Mouse (Mus musculus) heart, embryonic 15.5 days (tissue): ENCODE results near the gene Pou6f1. TPM values are rescaled to one million over a fixed set of nuclear protein-coding genes. Genes with fewer than 3 reads are reported as not detected.
"Not testable (repeated sequence)": the region's sequence is repeated elsewhere in the genome, so short reads cannot be mapped to it uniquely, and the experiment has no call there.

ENCODE experiments used
- ATAC-seq: fragments of 200-750 bp; cut with Nextera tagmentation; replicated peaks from 2 replicates; pipeline ENCODE4 v1.8.0; 2017; ENCODE audit warnings: low read depth, moderate TSS enrichment; ENCODE audit not compliant: insufficient number of reproducible peaks, insufficient read depth, low FRiP score
- H3K27ac ChIP-seq: fragments of 300-500 bp; sonication (generic); 2 replicates; pipeline ENCODE4 v1.5.1; 2015; ENCODE audit warnings: mild to moderate bottlenecking, inconsistent platforms
- H3K27me3 ChIP-seq: fragments of 300-500 bp; sonication (generic); 2 replicates; pipeline ENCODE4 v1.6.1; 2015; ENCODE audit warnings: inconsistent platforms
- H3K36me3 ChIP-seq: fragments of 300-500 bp; sonication (generic); 2 replicates; pipeline ENCODE4 v1.6.1; 2015; ENCODE audit warnings: mild to moderate bottlenecking, inconsistent platforms
- H3K4me1 ChIP-seq: fragments of 300-500 bp; sonication (generic); replicated peaks from 2 replicates; pipeline ENCODE4 v1.6.1; 2015; ENCODE audit warnings: inconsistent platforms
- H3K4me2 ChIP-seq: fragments of 300-500 bp; sonication (generic); 2 replicates; pipeline ENCODE4 v1.6.1; 2015; ENCODE audit warnings: inconsistent platforms, mild to moderate bottlenecking, moderate library complexity
- H3K4me3 ChIP-seq: fragments of 300-500 bp; sonication (generic); 2 replicates; pipeline ENCODE4 v1.5.1; 2015; ENCODE audit warnings: mild to moderate bottlenecking, inconsistent platforms
- H3K9ac ChIP-seq: fragments of 300-500 bp; sonication (generic); 2 replicates; pipeline ENCODE4 v1.6.1; 2015; ENCODE audit warnings: mild to moderate bottlenecking, inconsistent platforms
- H3K9me3 ChIP-seq: fragments of 300-500 bp; sonication (generic); replicated peaks from 2 replicates; pipeline ENCODE4 v1.6.1; 2016; ENCODE audit warnings: inconsistent platforms
- WGBS: fragments of 180-500 bp; shearing (Covaris S2); methylation state at CpG from one replicate; pipeline ENCODE4 v1.1.7; 2015; ENCODE audit warnings: mixed read lengths; 5-methylcytosine and 5-hydroxymethylcytosine counted together
- polyA plus RNA-seq: library from polyadenylated mRNA; unstranded; fragments of >200 nt; fragmentation: Nextera tagmentation; extraction: Ambion mirVana; gene quantifications from 2 replicates; pipeline ENCODE4 v1.2.1, GENCODE M21; 2015

Gene Pou6f1
- polyA plus RNA-seq, 1 experiment from 2014 or later = 4.3 TPM

- no peak overlapping the region for H3K4me2 ChIP-seq
- no peaks in the 10 kb centered on the region for H3K9me3 ChIP-seq
- H3K9ac ChIP-seq = no peak overlapping the region
- no peaks in the 10 kb centered on the region for H3K27me3 ChIP-seq
- no peak overlapping the region for H3K4me3 ChIP-seq
- H3K36me3 ChIP-seq = no peaks in the 10 kb centered on the region; the same call in 1 of the 2 replicates
- H3K4me1 ChIP-seq = peaks cover 13% of the 10 kb centered on the region
- ATAC-seq = no peak
- no peak overlapping the region for H3K27ac ChIP-seq
- 86% methylated on average over 12 of the region's 12 CpGs for WGBS
These were observed 24.4 kb downstream of the Pou6f1 start for GRCm38 (mm10) chr15:100575366-100575765.

GRCm38 (mm10) chr15:100574378-100574777, 25.4 kb downstream of the Pou6f1 start:
- peaks cover 13% of the 10 kb centered on the region for H3K4me1 ChIP-seq
- H3K9ac ChIP-seq = no peak overlapping the region
- peak overlapping the region; percentile 32 for H3K4me2 ChIP-seq
- H3K9me3 ChIP-seq = no peaks in the 10 kb centered on the region
- H3K27ac ChIP-seq = peak overlapping the region; percentile 59
- no peaks in the 10 kb centered on the region; the same call in 1 of the 2 replicates for H3K36me3 ChIP-seq
- no peak for ATAC-seq
- H3K4me3 ChIP-seq = no peak overlapping the region
- H3K27me3 ChIP-seq = no peaks in the 10 kb centered on the region
- WGBS = 62% methylated on average over 2 of the region's 2 CpGs

GRCm38 (mm10) chr15:100573946-100574345, 25.8 kb downstream of the Pou6f1 start:
- H3K4me1 ChIP-seq = peaks cover 13% of the 10 kb centered on the region
- peak overlapping the region; percentile 32 for H3K4me2 ChIP-seq
- WGBS = 24% methylated on average over 6 of the region's 6 CpGs
- no peaks in the 10 kb centered on the region for H3K27me3 ChIP-seq
- 0 out of 2 replicates have a peak, but pooled peaks have one; percentile 53 for ATAC-seq
- H3K36me3 ChIP-seq = no peaks in the 10 kb centered on the region; the same call in 1 of the 2 replicates
- no peak overlapping the region for H3K9ac ChIP-seq
- H3K4me3 ChIP-seq = no peak overlapping the region
- peak overlapping the region; percentile 59 for H3K27ac ChIP-seq
- no peaks in the 10 kb centered on the region for H3K9me3 ChIP-seq

DNA sequence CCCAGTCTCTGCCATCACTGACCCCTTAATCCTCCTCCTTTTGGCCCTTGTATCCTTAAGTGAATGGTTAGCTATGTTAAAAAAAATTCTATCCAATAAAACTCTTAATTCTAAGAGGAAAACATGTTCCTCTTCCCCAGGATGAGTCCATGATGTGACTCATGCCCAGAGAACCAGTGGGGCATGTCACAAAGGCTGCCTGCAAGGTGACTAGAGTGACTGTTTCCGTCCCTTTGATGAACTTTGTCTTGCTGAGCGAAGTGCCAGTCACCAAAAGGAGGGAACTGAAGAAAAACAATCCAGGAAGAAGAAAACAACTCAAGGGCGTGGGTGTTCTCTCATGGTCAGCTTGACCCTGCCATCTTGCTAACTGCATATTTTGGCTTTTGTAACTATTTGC, 30.5 kb downstream of the Pou6f1 start:
- no peak for ATAC-seq
- H3K9me3 ChIP-seq = no peaks in the 10 kb centered on the region
- H3K36me3 ChIP-seq = no peaks in the 10 kb centered on the region
- H3K27me3 ChIP-seq = no peaks in the 10 kb centered on the region
- no peak overlapping the region for H3K9ac ChIP-seq
- peaks cover 11% of the 10 kb centered on the region for H3K4me1 ChIP-seq
- no peak overlapping the region for H3K27ac ChIP-seq
- no peak overlapping the region for H3K4me3 ChIP-seq
- no peak overlapping the region for H3K4me2 ChIP-seq
- 64% methylated on average over 3 of the region's 3 CpGs for WGBS

DNA sequence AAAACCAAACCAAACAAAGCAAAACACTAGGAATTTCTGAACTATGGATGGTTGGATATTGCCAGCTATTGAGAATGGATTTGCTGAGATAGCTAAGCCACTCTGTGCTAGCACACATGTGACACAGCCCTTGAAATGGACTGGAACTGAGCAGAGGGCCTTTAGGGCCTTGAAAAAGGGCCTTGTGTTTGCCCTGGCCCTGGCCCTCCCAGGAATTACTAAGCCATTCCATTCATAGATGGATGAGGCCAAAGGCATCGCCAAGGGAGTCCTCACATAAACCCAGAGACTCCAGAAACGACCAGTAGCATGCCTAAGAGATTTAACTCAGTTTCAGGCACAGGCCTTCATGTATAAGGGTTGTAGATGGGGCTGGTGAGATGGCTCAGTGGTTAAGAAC, 33.3 kb downstream of the Pou6f1 start:
- H3K27ac ChIP-seq = no peak overlapping the region
- no peaks in the 10 kb centered on the region for H3K36me3 ChIP-seq
- 57% methylated on average over 2 of the region's 2 CpGs for WGBS
- no peak overlapping the region for H3K4me3 ChIP-seq
- no peaks in the 10 kb centered on the region for H3K9me3 ChIP-seq
- H3K9ac ChIP-seq = no peak overlapping the region
- no peak for ATAC-seq
- H3K4me2 ChIP-seq = no peak overlapping the region
- H3K27me3 ChIP-seq = no peaks in the 10 kb centered on the region
- no peaks in the 10 kb centered on the region for H3K4me1 ChIP-seq

- no peak overlapping the region for H3K9ac ChIP-seq
- H3K27ac ChIP-seq = no peak overlapping the region
- ATAC-seq = no peak
- H3K36me3 ChIP-seq = no peaks in the 10 kb centered on the region
- H3K9me3 ChIP-seq = no peaks in the 10 kb centered on the region
- H3K4me1 ChIP-seq = peaks cover 9% of the 10 kb centered on the region
- H3K4me2 ChIP-seq = no peak overlapping the region
- WGBS = 73% methylated on average over 5 of the region's 5 CpGs
- H3K4me3 ChIP-seq = no peak overlapping the region
- no peaks in the 10 kb centered on the region for H3K27me3 ChIP-seq
These were observed 41.9 kb downstream of the Pou6f1 start for GRCm38 (mm10) chr15:100557705-100558433.

- ATAC-seq = no peak
- no peaks in the 10 kb centered on the region for H3K9me3 ChIP-seq
- no peaks in the 10 kb centered on the region for H3K27me3 ChIP-seq
- no peak overlapping the region for H3K4me2 ChIP-seq
- H3K4me1 ChIP-seq = peaks cover 9% of the 10 kb centered on the region
- no peak overlapping the region for H3K9ac ChIP-seq
- no peaks in the 10 kb centered on the region for H3K36me3 ChIP-seq
- H3K27ac ChIP-seq = no peak overlapping the region
- 61% methylated on average over 9 of the region's 9 CpGs for WGBS
- H3K4me3 ChIP-seq = no peak overlapping the region
These were observed 43.4 kb downstream of the Pou6f1 start for GRCm38 (mm10) chr15:100556378-100556777.

DNA sequence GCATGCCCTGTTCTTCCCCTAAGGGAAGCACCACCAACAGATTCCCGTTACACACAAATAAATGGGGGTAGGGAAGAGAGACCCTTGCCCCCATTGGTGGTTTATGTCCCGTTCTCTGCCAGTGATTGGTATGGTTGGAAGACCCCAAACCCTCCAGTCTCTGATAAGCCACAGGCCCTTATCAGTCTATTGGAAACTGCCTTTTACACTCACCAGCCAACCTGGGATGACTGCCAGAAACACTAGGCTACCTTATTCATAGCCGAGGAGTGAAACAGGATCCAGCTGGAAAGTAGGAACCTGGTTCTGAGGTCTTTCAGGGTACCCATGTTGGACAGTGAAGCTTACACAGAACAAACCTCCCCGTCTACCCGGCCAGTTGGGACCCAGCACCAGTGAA, 43.8 kb downstream of the Pou6f1 start:
- no peak overlapping the region for H3K27ac ChIP-seq
- H3K36me3 ChIP-seq = no peaks in the 10 kb centered on the region
- H3K9me3 ChIP-seq = no peaks in the 10 kb centered on the region
- WGBS = 49% methylated on average over 5 of the region's 5 CpGs
- no peak overlapping the region for H3K9ac ChIP-seq
- no peak for ATAC-seq
- H3K4me3 ChIP-seq = no peak overlapping the region
- peaks cover 11% of the 10 kb centered on the region for H3K4me1 ChIP-seq
- H3K27me3 ChIP-seq = no peaks in the 10 kb centered on the region
- no peak overlapping the region for H3K4me2 ChIP-seq

GRCm38 (mm10) chr15:100551326-100552307, 48.2 kb downstream of the Pou6f1 start, which contains the start of gene Tfcp2:
Gene Tfcp2 (minus strand): TSS chr15:100552008.
- Histone ChIP-seq H3K9me3 (no peaks in the 10 kb centered on the region), H3K36me3 (peaks cover 3% of the 10 kb centered on the region; the same call in 1 of the 2 replicates), H3K9ac (peak within 1 kb of the TSS; percentile 88), H3K4me3 (peak within 1 kb of the TSS; percentile 69), H3K27me3 (no peaks in the 10 kb centered on the region), H3K4me2 (peak within 1 kb of the TSS; percentile 91), H3K27ac (peak within 1 kb of the TSS; percentile 92), H3K4me1 (peaks cover 22% of the 10 kb centered on the region)
- under 1% methylated on average over 84 of the region's 84 CpGs for WGBS
- peak; percentile 98 for ATAC-seq

GRCm38 (mm10) chr15:100550280-100550679, 49.5 kb downstream of the Pou6f1 start:
- 86% methylated on average over 4 of the region's 4 CpGs for WGBS
- no peaks in the 10 kb centered on the region for H3K27me3 ChIP-seq
- H3K4me2 ChIP-seq = peak overlapping the region; percentile 91
- ATAC-seq = no peak
- peaks cover 3% of the 10 kb centered on the region; the same call in 1 of the 2 replicates for H3K36me3 ChIP-seq
- peaks cover 13% of the 10 kb centered on the region for H3K4me1 ChIP-seq
- no peaks in the 10 kb centered on the region for H3K9me3 ChIP-seq
- no peak overlapping the region for H3K27ac ChIP-seq
- H3K9ac ChIP-seq = no peak overlapping the region
- H3K4me3 ChIP-seq = no peak overlapping the region

- WGBS = 97% methylated on average over 14 of the region's 14 CpGs
- not testable (repeated sequence) for H3K4me3 ChIP-seq, H3K4me2 ChIP-seq
These were observed 56.1 kb downstream of the Pou6f1 start for GRCm38 (mm10) chr15:100543651-100544030.

More at GRCm38 (mm10) chr15:100543651-100544030, 56.1 kb downstream of the Pou6f1 start:
- H3K9me3 ChIP-seq, H3K4me1 ChIP-seq, ATAC-seq, H3K27me3 ChIP-seq, H3K27ac ChIP-seq, H3K36me3 ChIP-seq, H3K9ac ChIP-seq: not testable (repeated sequence)
